Mouse (Mus musculus) heart, adult 2 months (tissue): ENCODE results near the gene Apold1. TPM values are rescaled to one million over a fixed set of nuclear protein-coding genes. Genes with fewer than 3 reads are reported as not detected.

ENCODE experiments used
- DNase-seq, 2 experiments: peaks; one replicate each; pipeline ENCODE4 v3.0.0; 2021
- H3K27ac ChIP-seq: fragments of 200-600 bp; 2 replicates; pipeline ENCODE4 v1.8.1; 2022
- H3K27me3 ChIP-seq: fragments of 200-500 bp; 2 replicates; pipeline ENCODE4 v1.6.1; 2012; ENCODE audit warnings: mild to moderate bottlenecking, low read length, inconsistent platforms, mixed read lengths; ENCODE audit not compliant: control insufficient read depth, insufficient read depth
- H3K36me3 ChIP-seq: fragments of 200-500 bp; 2 replicates; pipeline ENCODE4 v1.6.1; 2012; ENCODE audit warnings: low read length, inconsistent platforms; ENCODE audit not compliant: control insufficient read depth, insufficient read depth
- H3K4me1 ChIP-seq: fragments of 200-500 bp; 2 replicates; pipeline ENCODE4 v1.6.1; 2011; ENCODE audit warnings: low read length; ENCODE audit not compliant: control insufficient read depth, insufficient read depth
- H3K4me3 ChIP-seq: fragments of 200-600 bp; 2 replicates; pipeline ENCODE4 v1.8.1; 2022
- H3K79me2 ChIP-seq: fragments of 200-500 bp; replicated peaks from 2 replicates; pipeline ENCODE4 v1.6.1; 2012; ENCODE audit warnings: mild to moderate bottlenecking, inconsistent platforms, low read length, moderate library complexity, mixed read lengths; ENCODE audit not compliant: control insufficient read depth, insufficient read depth
- H3K9ac ChIP-seq: fragments of 200-500 bp; 2 replicates; pipeline ENCODE4 v1.6.1; 2012; ENCODE audit warnings: low read depth, mild to moderate bottlenecking, control low read depth, inconsistent platforms, low read length, mixed read lengths
- CTCF ChIP-seq: fragments of 200-600 bp; IDR thresholded peaks from 2 replicates; pipeline ENCODE4 v1.8.1; 2022; ENCODE audit warnings: antibody characterized with exemption, mild to moderate bottlenecking, moderate library complexity
- EP300 ChIP-seq: fragments of 200-500 bp; IDR thresholded peaks from 2 replicates; pipeline ENCODE4 v1.6.1; 2011; ENCODE audit warnings: low read depth, low read length, control low read depth; ENCODE audit not compliant: insufficient read depth
- POLR2A ChIP-seq: fragments of 200-500 bp; IDR thresholded peaks from 2 replicates; pipeline ENCODE4 v1.6.1; 2011; ENCODE audit warnings: mild to moderate bottlenecking, low read depth, low read length, control low read depth; ENCODE audit not compliant: insufficient read depth
- WGBS: fragments of 180-500 bp; shearing (Covaris S2); methylation state at CpG from one replicate; pipeline ENCODE4 v1.1.7; 2018; 5-methylcytosine and 5-hydroxymethylcytosine counted together
- intact Hi-C: fragments of 180-260 bp; cut with DNase I; formaldehyde crosslinking; loops from one replicate; pipeline ENCODE4 v1.15.1; 2025
- polyA plus RNA-seq: library from polyadenylated mRNA; depleted of rRNA; stranded (reverse); fragments of >200 nt; gene quantifications from 2 replicates; pipeline ENCODE4 v1.2.3, GENCODE M21; 2012
- total RNA-seq, 2 experiments: library from RNA; stranded (reverse); gene quantifications; 2 replicates each; pipeline ENCODE4 v1.2.3; 2021

The Apold1 gene
- total and polyA plus RNA-seq, 3 experiments, result 3.6 to 9.3 (median 6.9) TPM

DNA sequence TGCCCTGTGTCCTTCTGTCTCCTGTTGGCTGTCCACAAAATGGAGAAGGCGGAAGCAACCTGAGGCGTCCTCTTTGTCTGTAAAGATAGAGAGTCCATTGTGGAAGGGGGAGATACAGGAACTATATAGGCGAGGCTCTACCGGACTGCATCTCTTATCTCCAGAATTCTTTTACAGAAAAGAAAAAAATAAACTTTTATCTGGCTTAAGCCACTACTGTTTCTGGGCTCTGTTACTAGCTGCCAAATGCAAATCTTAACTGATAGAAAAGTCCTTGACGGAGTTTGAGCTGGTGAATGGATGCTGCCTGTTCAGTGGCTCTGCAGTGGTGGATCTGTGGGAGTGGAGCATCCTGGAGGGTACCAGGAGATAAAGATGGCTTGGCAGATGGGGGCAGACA lies 30.2 kb upstream of the Apold1 start:
- Histone ChIP-seq H3K9ac (no peak overlapping the region), H3K27me3 (no peaks in the 10 kb centered on the region), H3K27ac (no peak overlapping the region), H3K4me1 (no peaks in the 10 kb centered on the region; the same call in 1 of the 2 replicates), H3K4me3 (no peak overlapping the region), H3K36me3 (no peaks in the 10 kb centered on the region), H3K79me2 (no peaks in the 10 kb centered on the region)
- WGBS, result 71% methylated on average over 5 of the region's 5 CpGs
- no peak for TF ChIP-seq POLR2A
- no peak for TF ChIP-seq EP300
- no peak for TF ChIP-seq CTCF
- DNase-seq, result no peak
- intact Hi-C loops, result no loop called here

DNA sequence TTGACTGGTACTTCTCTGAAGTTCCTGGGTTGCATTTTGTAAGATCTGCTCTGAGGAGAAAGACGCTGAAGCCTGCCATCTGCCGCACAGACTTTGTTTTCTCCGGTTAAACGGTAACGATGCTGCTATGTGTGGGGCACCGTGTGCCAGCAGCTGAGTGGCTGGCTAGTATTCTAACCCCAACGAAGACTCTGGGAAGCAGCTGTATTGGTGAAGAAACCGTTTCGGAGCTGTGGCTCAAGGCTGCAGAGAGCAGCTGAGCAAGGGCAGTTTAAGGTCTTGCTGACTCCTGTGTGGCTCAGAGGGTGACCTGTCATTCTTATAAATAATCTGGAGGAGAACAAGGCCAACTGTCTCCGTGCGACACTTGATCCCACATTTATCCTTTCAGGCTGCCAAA lies 27.5 kb upstream of the Apold1 start:
- 62% methylated on average over 11 of the region's 11 CpGs for WGBS
- no peaks in the 10 kb centered on the region for H3K36me3 ChIP-seq
- no peak overlapping the region for H3K4me3 ChIP-seq
- H3K4me1 ChIP-seq, result no peaks in the 10 kb centered on the region
- intact Hi-C loops, result no loop called here
- H3K27me3 ChIP-seq, result no peaks in the 10 kb centered on the region
- TF ChIP-seq POLR2A (no peak), EP300 (no peak), CTCF (no peak)
- no peak overlapping the region for H3K9ac ChIP-seq
- H3K27ac ChIP-seq, result no peak overlapping the region
- H3K79me2 ChIP-seq, result no peaks in the 10 kb centered on the region
- no peak for DNase-seq

DNA sequence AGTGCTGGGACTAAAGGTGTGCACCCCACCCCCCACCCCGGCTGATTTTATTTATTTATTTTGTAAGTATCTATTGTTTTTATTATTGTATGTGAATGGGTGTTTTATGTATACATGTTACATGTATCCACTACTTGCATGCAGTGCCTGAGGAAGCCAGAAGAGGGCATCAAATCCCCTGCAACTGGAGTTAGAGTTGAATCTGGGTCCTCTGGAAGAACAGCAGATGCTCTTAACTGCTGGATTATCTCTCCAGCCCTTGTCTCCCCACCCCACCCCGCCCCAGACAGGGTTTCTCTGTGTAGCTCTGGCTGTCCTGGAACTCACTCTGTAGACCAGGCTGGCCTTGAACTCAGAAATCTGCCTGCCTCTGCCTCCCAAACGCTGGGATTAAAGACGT lies 25.1 kb upstream of the Apold1 start:
- intact Hi-C loops, result no loop called here
- H3K79me2 ChIP-seq, result no peaks in the 10 kb centered on the region
- DNase-seq, result no peak
- no peaks in the 10 kb centered on the region for H3K4me1 ChIP-seq
- peak; percentile 40 for TF ChIP-seq CTCF
- TF ChIP-seq EP300, result no peak
- WGBS, result 91% methylated on average over 4 of the region's 4 CpGs
- H3K27ac ChIP-seq, result no peak overlapping the region
- no peaks in the 10 kb centered on the region for H3K36me3 ChIP-seq
- H3K27me3 ChIP-seq, result no peaks in the 10 kb centered on the region
- no peak overlapping the region for H3K9ac ChIP-seq
- H3K4me3 ChIP-seq, result no peak overlapping the region

DNA sequence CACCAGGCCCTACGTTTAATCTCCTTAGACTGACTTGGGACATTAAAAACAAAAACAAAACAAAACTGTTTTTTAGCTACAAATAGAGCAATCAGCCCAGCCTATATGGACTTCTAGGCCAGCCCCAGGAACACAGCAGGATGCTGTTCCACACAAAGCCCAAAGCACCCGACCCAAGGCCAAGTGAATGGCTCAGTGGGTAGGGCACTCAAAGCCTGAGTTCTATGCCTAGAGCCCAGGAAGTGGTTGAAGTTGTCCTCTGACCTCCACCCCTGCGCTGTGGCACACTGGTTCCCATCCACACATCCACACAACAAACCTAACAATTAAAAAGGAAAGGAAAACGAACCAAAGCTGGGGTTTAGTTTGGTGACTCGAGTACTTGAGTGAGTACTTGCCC lies 20.2 kb upstream of the Apold1 start:
- H3K27ac ChIP-seq, result no peak overlapping the region
- no peak for TF ChIP-seq CTCF
- TF ChIP-seq POLR2A, result no peak
- TF ChIP-seq EP300, result no peak

DNA sequence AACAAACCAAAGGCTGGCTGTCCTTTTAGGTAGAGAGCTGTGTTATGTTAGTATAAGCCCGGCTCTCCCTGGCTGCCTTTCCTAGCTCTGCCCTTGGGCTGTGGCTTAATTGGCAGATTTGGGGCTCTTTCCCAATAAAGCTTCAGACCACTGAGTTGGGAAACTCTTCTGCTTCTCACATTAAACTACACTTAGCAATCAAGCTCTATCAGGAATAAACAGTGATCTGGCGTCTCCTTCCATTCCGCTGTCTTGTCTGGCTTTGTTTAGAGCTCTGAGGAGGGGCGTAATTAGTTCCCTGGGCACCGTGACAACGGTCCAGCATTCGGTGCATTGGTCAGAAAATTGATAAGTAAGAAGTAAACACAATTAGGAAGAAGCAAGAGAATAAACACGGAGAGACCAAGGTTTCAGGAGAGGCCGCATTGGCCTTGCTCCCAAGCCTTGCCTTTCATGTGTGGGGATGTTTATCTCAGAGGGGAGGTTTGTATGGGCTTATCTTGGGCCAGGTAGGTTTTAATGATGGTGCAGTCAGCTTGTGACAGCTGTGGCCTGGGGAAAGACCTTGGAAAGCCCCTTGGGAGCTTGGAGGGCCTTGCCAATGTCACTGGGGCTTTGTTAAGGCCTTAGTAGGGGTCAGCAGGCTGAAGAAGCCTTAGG lies 19.5 kb upstream of the Apold1 start:
- TF ChIP-seq CTCF (no peak), EP300 (no peak), POLR2A (no peak)
- no peak overlapping the region for H3K27ac ChIP-seq
- no peaks in the 10 kb centered on the region for H3K36me3 ChIP-seq
- no peak for DNase-seq
- no peaks in the 10 kb centered on the region for H3K79me2 ChIP-seq
- H3K4me1 ChIP-seq, result no peaks in the 10 kb centered on the region
- H3K27me3 ChIP-seq, result no peaks in the 10 kb centered on the region
- no peak overlapping the region for H3K4me3 ChIP-seq
- 76% methylated on average over 9 of the region's 9 CpGs for WGBS
- intact Hi-C loops, result no loop called here
- no peak overlapping the region for H3K9ac ChIP-seq

More for the DNA sequence above, 20.2 kb upstream of the Apold1 start:
- 75% methylated on average over 5 of the region's 5 CpGs for WGBS
- H3K27me3 ChIP-seq, result no peaks in the 10 kb centered on the region
- no peak overlapping the region for H3K4me3 ChIP-seq
- no peaks in the 10 kb centered on the region for H3K36me3 ChIP-seq
- H3K9ac ChIP-seq, result no peak overlapping the region
- no peaks in the 10 kb centered on the region for H3K79me2 ChIP-seq
- no peak for DNase-seq
- H3K4me1 ChIP-seq, result no peaks in the 10 kb centered on the region
- intact Hi-C loops, result no loop called here

DNA sequence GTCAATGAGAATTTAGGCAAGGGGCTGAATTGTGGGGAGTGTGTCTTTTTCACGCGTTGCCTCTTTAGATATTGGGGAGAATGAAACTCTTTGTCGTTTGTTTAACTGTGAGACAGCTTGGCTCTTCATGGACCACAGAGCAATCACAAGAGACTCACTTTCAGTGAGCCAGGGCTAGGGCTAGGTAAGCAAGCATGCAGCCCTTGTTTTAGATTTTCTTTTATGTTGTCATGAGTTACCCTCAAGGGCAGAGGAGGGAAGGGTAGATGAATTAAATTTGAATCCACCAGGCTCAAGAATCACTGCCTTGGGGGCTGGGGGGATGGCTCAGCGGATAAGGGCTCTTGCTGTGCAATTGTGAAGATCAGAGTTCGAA lies 19.0 kb upstream of the Apold1 start:
- WGBS, result 83% methylated on average over 5 of the region's 5 CpGs
- intact Hi-C loops, result no loop called here

More for the DNA sequence above, 19.0 kb upstream of the Apold1 start:
- H3K27ac ChIP-seq, result no peak overlapping the region
- H3K79me2 ChIP-seq, result no peaks in the 10 kb centered on the region
- no peaks in the 10 kb centered on the region for H3K36me3 ChIP-seq
- no peak for DNase-seq
- H3K9ac ChIP-seq, result no peak overlapping the region
- H3K4me1 ChIP-seq, result no peaks in the 10 kb centered on the region
- H3K4me3 ChIP-seq, result no peak overlapping the region
- H3K27me3 ChIP-seq, result no peaks in the 10 kb centered on the region
- TF ChIP-seq CTCF, result no peak
- TF ChIP-seq EP300, result no peak
- no peak for TF ChIP-seq POLR2A
